Mouse (Mus musculus): ENCODE data around the gene Depdc7. TPM values are rescaled to one million over a fixed set of nuclear protein-coding genes. Genes with fewer than 3 reads are reported as not detected.
A peak's percentile ranks its signal among the peaks of the same experiment; 100 is the strongest.

The Depdc7 gene
- polyA plus RNA-seq, 1 experiment = 1.7 TPM

GRCm38 (mm10) chr2:104703158-104703557 lies 39.5 kb downstream of the Depdc7 start:
- no peaks in the 10 kb centered on the region for H3K4me1 ChIP-seq (ENCODE audit: control insufficient read depth, insufficient read depth, low read length)
- no peak for TF ChIP-seq POLR2A (IDR thresholded peaks at IDR 0.05; ENCODE audit: borderline replicate concordance, extremely low read depth, low read depth, low read length)
- TF ChIP-seq CTCF (IDR thresholded peaks at IDR 0.05; ENCODE audit: insufficient read depth, low read length) = no peak
- no peak for DNase-seq
- WGBS = 84% methylated on average over 3 of the region's 3 CpGs
- no peak overlapping the region for H3K4me3 ChIP-seq (replicated peaks; ENCODE audit: extremely low read depth, low read depth, low read length)

- DNase-seq = no peak
Observed at GRCm38 (mm10) chr2:104699659-104700058, 43.0 kb downstream of the Depdc7 start.

GRCm38 (mm10) chr2:104692551-104692950 lies 50.1 kb downstream of the Depdc7 start:
- no peak for TF ChIP-seq CTCF (IDR thresholded peaks at IDR 0.05; ENCODE audit: insufficient read depth, low read length)
- no peak for TF ChIP-seq POLR2A (IDR thresholded peaks at IDR 0.05; ENCODE audit: borderline replicate concordance, extremely low read depth, low read depth, low read length)
- Histone ChIP-seq H3K4me3 (replicated peaks; ENCODE audit: extremely low read depth, low read depth, low read length) (no peak overlapping the region), H3K4me1 (ENCODE audit: control insufficient read depth, insufficient read depth, low read length) (no peaks in the 10 kb centered on the region)
- WGBS = 48% methylated on average over 2 of the region's 2 CpGs
- no peak for DNase-seq

More at GRCm38 (mm10) chr2:104699659-104700058, 43.0 kb downstream of the Depdc7 start:
- no peaks in the 10 kb centered on the region for H3K4me1 ChIP-seq (ENCODE audit: control insufficient read depth, insufficient read depth, low read length)
- no peak overlapping the region for H3K4me3 ChIP-seq (replicated peaks; ENCODE audit: extremely low read depth, low read depth, low read length)
- WGBS = 82% methylated on average over 11 of the region's 11 CpGs
- TF ChIP-seq CTCF (IDR thresholded peaks at IDR 0.05; ENCODE audit: insufficient read depth, low read length) (no peak), POLR2A (IDR thresholded peaks at IDR 0.05; ENCODE audit: borderline replicate concordance, extremely low read depth, low read depth, low read length) (no peak)

DNA sequence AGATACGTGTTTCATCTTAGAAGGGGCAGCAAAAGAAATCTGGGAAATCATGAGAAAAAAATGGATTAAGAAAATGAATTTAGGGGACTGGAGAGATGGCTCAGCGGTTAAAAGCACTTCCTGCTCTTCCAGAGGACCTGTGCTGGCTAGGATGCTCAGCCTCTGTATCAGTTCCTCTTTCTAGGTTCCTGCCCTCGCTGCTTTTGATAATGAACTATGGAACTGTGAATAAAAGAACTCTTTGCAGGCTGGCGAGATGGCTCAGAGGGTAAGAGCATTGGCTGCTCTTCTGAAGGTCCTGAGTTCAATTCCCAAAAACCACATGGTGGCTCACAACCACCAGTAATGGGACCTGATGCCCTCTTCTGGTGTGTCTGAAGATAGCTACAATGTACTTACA lies 52.0 kb downstream of the Depdc7 start:
- H3K4me3 ChIP-seq (replicated peaks; ENCODE audit: extremely low read depth, low read depth, low read length) = no peak overlapping the region
- no peak for TF ChIP-seq POLR2A (IDR thresholded peaks at IDR 0.05; ENCODE audit: borderline replicate concordance, extremely low read depth, low read depth, low read length)
- no peak for TF ChIP-seq CTCF (IDR thresholded peaks at IDR 0.05; ENCODE audit: insufficient read depth, low read length)
- 71% methylated on average over 4 of the region's 4 CpGs for WGBS
- no peak for DNase-seq
- no peaks in the 10 kb centered on the region for H3K4me1 ChIP-seq (ENCODE audit: control insufficient read depth, insufficient read depth, low read length)

- H3K4me3 ChIP-seq (replicated peaks; ENCODE audit: extremely low read depth, low read depth, low read length) = no peak overlapping the region
- H3K4me1 ChIP-seq (ENCODE audit: control insufficient read depth, insufficient read depth, low read length) = no peaks in the 10 kb centered on the region
- no peak for TF ChIP-seq CTCF (IDR thresholded peaks at IDR 0.05; ENCODE audit: insufficient read depth, low read length)
- no peak for TF ChIP-seq POLR2A (IDR thresholded peaks at IDR 0.05; ENCODE audit: borderline replicate concordance, extremely low read depth, low read depth, low read length)
- DNase-seq = no peak
- 76% methylated on average over 8 of the region's 8 CpGs for WGBS
Observed at GRCm38 (mm10) chr2:104688724-104689123, 54.0 kb downstream of the Depdc7 start.

GRCm38 (mm10) chr2:104688321-104688720 lies 54.4 kb downstream of the Depdc7 start:
- no peak overlapping the region for H3K4me3 ChIP-seq (replicated peaks; ENCODE audit: extremely low read depth, low read depth, low read length)
- WGBS = 90% methylated on average over 3 of the region's 3 CpGs
- TF ChIP-seq CTCF (IDR thresholded peaks at IDR 0.05; ENCODE audit: insufficient read depth, low read length) (no peak), POLR2A (IDR thresholded peaks at IDR 0.05; ENCODE audit: borderline replicate concordance, extremely low read depth, low read depth, low read length) (no peak)
- H3K4me1 ChIP-seq (ENCODE audit: control insufficient read depth, insufficient read depth, low read length) = no peaks in the 10 kb centered on the region
- DNase-seq = no peak

DNA sequence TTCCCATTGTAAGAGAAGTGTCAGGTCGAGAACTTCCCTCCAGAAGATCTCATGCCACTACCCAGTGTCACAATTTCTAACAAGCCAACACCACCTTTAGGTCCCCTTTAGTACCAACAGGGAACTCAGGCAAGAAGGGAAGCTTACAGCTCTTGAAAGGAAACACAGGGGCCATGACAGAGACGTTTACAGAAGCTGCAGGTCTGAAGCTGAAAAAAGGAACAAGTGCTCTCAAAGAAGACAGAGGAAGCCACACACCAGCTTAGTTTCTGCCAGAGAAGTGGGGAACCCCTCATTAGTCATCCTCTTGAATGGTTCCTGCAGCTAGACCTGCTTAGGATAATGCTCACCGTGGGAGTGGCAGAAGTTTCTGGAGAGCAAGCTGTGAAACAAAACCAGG lies 55.4 kb downstream of the Depdc7 start:
- WGBS = 50% methylated on average over 3 of the region's 3 CpGs
- no peak for DNase-seq
- Histone ChIP-seq H3K4me3 (replicated peaks; ENCODE audit: extremely low read depth, low read depth, low read length) (no peak overlapping the region), H3K4me1 (ENCODE audit: control insufficient read depth, insufficient read depth, low read length) (no peaks in the 10 kb centered on the region)
- TF ChIP-seq POLR2A (IDR thresholded peaks at IDR 0.05; ENCODE audit: borderline replicate concordance, extremely low read depth, low read depth, low read length) (no peak), CTCF (IDR thresholded peaks at IDR 0.05; ENCODE audit: insufficient read depth, low read length) (no peak)

DNA sequence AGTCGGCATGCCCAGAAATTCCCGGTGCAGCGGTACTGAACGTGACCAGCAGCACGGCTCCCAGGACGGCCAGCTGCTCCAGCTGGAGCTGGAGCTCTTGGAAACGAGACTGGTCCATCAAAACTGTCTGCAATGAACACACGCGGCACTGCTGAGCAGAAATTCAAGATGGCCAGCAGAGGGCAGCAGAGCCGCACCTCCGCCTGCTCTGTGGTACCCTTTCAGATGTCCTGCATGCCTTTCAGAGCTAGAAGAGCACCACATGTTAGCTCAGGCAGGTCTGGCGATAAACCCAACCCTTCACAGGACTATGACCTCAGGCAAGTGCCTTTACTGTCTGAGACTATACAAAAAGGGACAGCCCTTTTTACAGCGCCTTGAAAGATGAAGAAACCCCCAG lies 57.3 kb downstream of the Depdc7 start:
- DNase-seq = peak; percentile 74
- Histone ChIP-seq H3K4me3 (replicated peaks; ENCODE audit: extremely low read depth, low read depth, low read length) (no peak overlapping the region), H3K4me1 (ENCODE audit: control insufficient read depth, insufficient read depth, low read length) (no peaks in the 10 kb centered on the region)
- TF ChIP-seq CTCF (IDR thresholded peaks at IDR 0.05; ENCODE audit: insufficient read depth, low read length) (peak; percentile 95), POLR2A (IDR thresholded peaks at IDR 0.05; ENCODE audit: borderline replicate concordance, extremely low read depth, low read depth, low read length) (no peak)
- 7% methylated on average over 13 of the region's 13 CpGs for WGBS

GRCm38 (mm10) chr2:104684771-104685170 lies 57.9 kb downstream of the Depdc7 start:
- Histone ChIP-seq H3K4me1 (ENCODE audit: control insufficient read depth, insufficient read depth, low read length) (no peaks in the 10 kb centered on the region), H3K4me3 (replicated peaks; ENCODE audit: extremely low read depth, low read depth, low read length) (no peak overlapping the region)
- no peak for DNase-seq
- 90% methylated on average over 4 of the region's 4 CpGs for WGBS
- no peak for TF ChIP-seq POLR2A (IDR thresholded peaks at IDR 0.05; ENCODE audit: borderline replicate concordance, extremely low read depth, low read depth, low read length)
- no peak for TF ChIP-seq CTCF (IDR thresholded peaks at IDR 0.05; ENCODE audit: insufficient read depth, low read length)

DNA sequence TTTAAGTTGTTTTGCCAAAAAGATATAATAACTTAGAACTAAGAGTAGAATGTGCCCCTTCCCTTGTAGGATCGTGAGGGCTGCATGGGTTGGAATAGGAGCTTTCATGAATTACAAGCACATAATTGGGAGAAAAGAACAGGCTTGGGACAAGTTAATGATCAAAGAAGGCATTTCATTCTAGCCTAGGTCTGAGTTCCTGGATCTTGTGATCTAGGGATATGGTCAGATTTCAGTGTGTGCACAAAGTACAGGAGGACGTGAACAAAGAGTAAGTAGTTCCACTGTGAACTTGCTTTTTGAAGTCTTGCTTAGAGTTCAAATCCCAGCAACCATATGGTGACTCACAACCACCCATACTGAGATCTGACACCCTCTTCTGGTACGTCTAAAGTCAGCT lies 65.4 kb downstream of the Depdc7 start:
- TF ChIP-seq CTCF (IDR thresholded peaks at IDR 0.05; ENCODE audit: insufficient read depth, low read length) (no peak), POLR2A (IDR thresholded peaks at IDR 0.05; ENCODE audit: borderline replicate concordance, extremely low read depth, low read depth, low read length) (no peak)
- 78% methylated on average over 3 of the region's 3 CpGs for WGBS
- no peak overlapping the region for H3K4me3 ChIP-seq (replicated peaks; ENCODE audit: extremely low read depth, low read depth, low read length)
- no peaks in the 10 kb centered on the region for H3K4me1 ChIP-seq (ENCODE audit: control insufficient read depth, insufficient read depth, low read length)
- no peak for DNase-seq

Other genes starting within 250 kb of the Depdc7 start
- gene Hipk3, start 248.4 kb downstream of the Depdc7 start, polyA plus RNA-seq (2012; rRNA removed) = 39.3 and 46.2 TPM in 2 replicates
- gene Cstf3, start 152.4 kb downstream of the Depdc7 start, polyA plus RNA-seq (2012; rRNA removed) = 5.1 and 9.7 TPM in 2 replicates
- gene Tcp11l1, start 30.7 kb downstream of the Depdc7 start, polyA plus RNA-seq (2012; rRNA removed) = 4.7 and 5.1 TPM in 2 replicates
- not detected in 2 replicates for gene Pin1rt1, start 26.5 kb downstream of the Depdc7 start, polyA plus RNA-seq (2012; rRNA removed)
- gene Qser1, start 73.9 kb upstream of the Depdc7 start, polyA plus RNA-seq (2012; rRNA removed) = 4.6 and 5.9 TPM in 2 replicates
- gene Prrg4, start 107.0 kb upstream of the Depdc7 start, polyA plus RNA-seq (2012; rRNA removed) = 0.72 and 1.4 TPM in 2 replicates
- 1.1 TPM in 1 of 2 replicates, not detected in the other for gene Ccdc73, start 124.9 kb upstream of the Depdc7 start, polyA plus RNA-seq (2012; rRNA removed)

Measured in lung, adult 2 months (tissue).